Mouse (Mus musculus): ENCODE data around the gene Trim72. TPM values are rescaled to one million over a fixed set of nuclear protein-coding genes. Genes with fewer than 3 reads are reported as not detected.
"Not testable (repeated sequence)": the region's sequence is repeated elsewhere in the genome, so short reads cannot be mapped to it uniquely, and the experiment has no call there.

Gene Trim72
- total and polyA plus RNA-seq, 2 experiments from 2014 or later: 0.77 TPM; not detected in 1

GRCm38 (mm10) chr7:128004150-128004486 lies 369 bp downstream of the Trim72 start:
- H3K9ac ChIP-seq (replicated peaks; ENCODE audit: low read length, poor library complexity, severe bottlenecking): no peak overlapping the region
- no peaks in the 10 kb centered on the region for H3K27me3 ChIP-seq (ENCODE audit: insufficient read depth, low read length)
- no peaks in the 10 kb centered on the region for H3K36me3 ChIP-seq (ENCODE audit: insufficient read depth, low read length)
- H3K9me3 ChIP-seq (ENCODE audit: low read length): no peaks in the 10 kb centered on the region
- no peaks in the 10 kb centered on the region for H3K4me1 ChIP-seq (ENCODE audit: insufficient read depth, low read length)
- no peak overlapping the region for H3K4me3 ChIP-seq (ENCODE audit: low read depth, low read length)
- ATAC-seq (ENCODE audit: low FRiP score): no peak
- no peak overlapping the region for H3K27ac ChIP-seq (ENCODE audit: low read depth, low read length)
- 82% methylated on average over 5 of the region's 5 CpGs for WGBS
- TF ChIP-seq CTCF (IDR thresholded peaks at IDR 0.05): no peak
- DNase-seq (ENCODE audit: low spot score): no peak
- H3K4me2 ChIP-seq (ENCODE audit: low read depth, low read length, poor library complexity, severe bottlenecking): no peak overlapping the region

- H3K36me3 ChIP-seq (ENCODE audit: insufficient read depth, low read length): no peaks in the 10 kb centered on the region
- no peaks in the 10 kb centered on the region for H3K4me1 ChIP-seq (ENCODE audit: insufficient read depth, low read length)
- no peaks in the 10 kb centered on the region for H3K27me3 ChIP-seq (ENCODE audit: insufficient read depth, low read length)
- DNase-seq (ENCODE audit: low spot score) (no peak), ATAC-seq (ENCODE audit: low FRiP score) (no peak)
- 34% methylated on average over 35 of the region's 35 CpGs for WGBS
- no peak overlapping the region for H3K9ac ChIP-seq (replicated peaks; ENCODE audit: low read length, poor library complexity, severe bottlenecking)
- no peak overlapping the region for H3K4me3 ChIP-seq (ENCODE audit: low read depth, low read length)
- H3K9me3 ChIP-seq (ENCODE audit: low read length): no peaks in the 10 kb centered on the region
- no peak overlapping the region for H3K4me2 ChIP-seq (ENCODE audit: low read depth, low read length, poor library complexity, severe bottlenecking)
- no peak overlapping the region for H3K27ac ChIP-seq (ENCODE audit: low read depth, low read length)
- TF ChIP-seq CTCF (IDR thresholded peaks at IDR 0.05): no peak
These were observed 976 bp downstream of the Trim72 start for GRCm38 (mm10) chr7:128004487-128005362.

GRCm38 (mm10) chr7:128006193-128006592 lies 2.4 kb downstream of the Trim72 start:
- no peak overlapping the region for H3K4me3 ChIP-seq (ENCODE audit: low read depth, low read length)
- no peaks in the 10 kb centered on the region for H3K9me3 ChIP-seq (ENCODE audit: low read length)
- DNase-seq (ENCODE audit: low spot score): no peak
- H3K9ac ChIP-seq (replicated peaks; ENCODE audit: low read length, poor library complexity, severe bottlenecking): no peak overlapping the region
- WGBS: 88% methylated on average over 7 of the region's 7 CpGs
- no peak for TF ChIP-seq CTCF (IDR thresholded peaks at IDR 0.05)
- H3K4me2 ChIP-seq (ENCODE audit: low read depth, low read length, poor library complexity, severe bottlenecking): no peak overlapping the region
- ATAC-seq (ENCODE audit: low FRiP score): no peak
- no peak overlapping the region for H3K27ac ChIP-seq (ENCODE audit: low read depth, low read length)
- H3K36me3 ChIP-seq (ENCODE audit: insufficient read depth, low read length): no peaks in the 10 kb centered on the region
- no peaks in the 10 kb centered on the region for H3K4me1 ChIP-seq (ENCODE audit: insufficient read depth, low read length)
- no peaks in the 10 kb centered on the region for H3K27me3 ChIP-seq (ENCODE audit: insufficient read depth, low read length)

GRCm38 (mm10) chr7:128009715-128010340 lies 6.1 kb downstream of the Trim72 start:
- Histone ChIP-seq H3K4me3 (ENCODE audit: low read depth, low read length) (no peak overlapping the region), H3K9me3 (ENCODE audit: low read length) (no peaks in the 10 kb centered on the region), H3K4me1 (ENCODE audit: insufficient read depth, low read length) (no peaks in the 10 kb centered on the region), H3K4me2 (ENCODE audit: low read depth, low read length, poor library complexity, severe bottlenecking) (no peak overlapping the region), H3K27me3 (ENCODE audit: insufficient read depth, low read length) (no peaks in the 10 kb centered on the region), H3K36me3 (ENCODE audit: insufficient read depth, low read length) (no peaks in the 10 kb centered on the region), H3K27ac (ENCODE audit: low read depth, low read length) (no peak overlapping the region), H3K9ac (replicated peaks; ENCODE audit: low read length, poor library complexity, severe bottlenecking) (no peak overlapping the region)
- DNase-seq (ENCODE audit: low spot score) (no peak), ATAC-seq (ENCODE audit: low FRiP score) (no peak)
- no peak for TF ChIP-seq CTCF (IDR thresholded peaks at IDR 0.05)
- WGBS: 57% methylated on average over 38 of the region's 40 CpGs

- no peak overlapping the region for H3K4me2 ChIP-seq (ENCODE audit: low read depth, low read length, poor library complexity, severe bottlenecking)
- no peak for ATAC-seq (ENCODE audit: low FRiP score)
- no peaks in the 10 kb centered on the region for H3K36me3 ChIP-seq (ENCODE audit: insufficient read depth, low read length)
- no peak for DNase-seq (ENCODE audit: low spot score)
- 70% methylated on average over 13 of the region's 13 CpGs for WGBS
- H3K4me1 ChIP-seq (ENCODE audit: insufficient read depth, low read length): no peaks in the 10 kb centered on the region
- no peak overlapping the region for H3K27ac ChIP-seq (ENCODE audit: low read depth, low read length)
- TF ChIP-seq CTCF (IDR thresholded peaks at IDR 0.05): no peak
- no peak overlapping the region for H3K9ac ChIP-seq (replicated peaks; ENCODE audit: low read length, poor library complexity, severe bottlenecking)
- H3K27me3 ChIP-seq (ENCODE audit: insufficient read depth, low read length): no peaks in the 10 kb centered on the region
- H3K9me3 ChIP-seq (ENCODE audit: low read length): no peaks in the 10 kb centered on the region
- no peak overlapping the region for H3K4me3 ChIP-seq (ENCODE audit: low read depth, low read length)
These were observed 8.5 kb downstream of the Trim72 start for GRCm38 (mm10) chr7:128012136-128012780.

GRCm38 (mm10) chr7:128013116-128013515 lies 9.4 kb downstream of the Trim72 start:
- no peaks in the 10 kb centered on the region for H3K27me3 ChIP-seq (ENCODE audit: insufficient read depth, low read length)
- no peaks in the 10 kb centered on the region for H3K4me1 ChIP-seq (ENCODE audit: insufficient read depth, low read length)
- no peaks in the 10 kb centered on the region for H3K36me3 ChIP-seq (ENCODE audit: insufficient read depth, low read length)
- H3K4me2 ChIP-seq (ENCODE audit: low read depth, low read length, poor library complexity, severe bottlenecking): no peak overlapping the region
- H3K9ac ChIP-seq (replicated peaks; ENCODE audit: low read length, poor library complexity, severe bottlenecking): no peak overlapping the region
- TF ChIP-seq CTCF (IDR thresholded peaks at IDR 0.05): no peak
- no peak overlapping the region for H3K4me3 ChIP-seq (ENCODE audit: low read depth, low read length)
- no peaks in the 10 kb centered on the region for H3K9me3 ChIP-seq (ENCODE audit: low read length)
- H3K27ac ChIP-seq (ENCODE audit: low read depth, low read length): no peak overlapping the region
- 89% methylated on average over 13 of the region's 13 CpGs for WGBS
- DNase-seq (ENCODE audit: low spot score) (no peak), ATAC-seq (ENCODE audit: low FRiP score) (no peak)

- ATAC-seq (ENCODE audit: low FRiP score); H3K9me3 ChIP-seq (ENCODE audit: low read length); H3K9ac ChIP-seq (replicated peaks; ENCODE audit: low read length, poor library complexity, severe bottlenecking); H3K4me2 ChIP-seq (ENCODE audit: low read depth, low read length, poor library complexity, severe bottlenecking); H3K36me3 ChIP-seq (ENCODE audit: insufficient read depth, low read length); H3K27ac ChIP-seq (ENCODE audit: low read depth, low read length); H3K4me3 ChIP-seq (ENCODE audit: low read depth, low read length); DNase-seq (ENCODE audit: low spot score); H3K27me3 ChIP-seq (ENCODE audit: insufficient read depth, low read length); H3K4me1 ChIP-seq (ENCODE audit: insufficient read depth, low read length): not testable (repeated sequence)
- 87% methylated on average over 5 of the region's 5 CpGs for WGBS
These were observed 12.4 kb downstream of the Trim72 start for GRCm38 (mm10) chr7:128016134-128016533.
